Mouse (Mus musculus): ENCODE results near the gene Adgrg5.

GRCm38 (mm10) chr8:94990598-94991453, 67.3 kb downstream of the Adgrg5 start:
- TF ChIP-seq CTCF (IDR thresholded peaks at IDR 0.05; ENCODE audit: extremely low read depth, insufficient read depth, low read length) (no peak), POLR2A (IDR thresholded peaks at IDR 0.05; ENCODE audit: extremely low read depth, insufficient read depth, low read length) (no peak)
